Mouse (Mus musculus) right cerebral cortex, adult 18-20 months (tissue): ENCODE measurements at regions not wholly inside any gene's neighbourhood (a gene's known extent, or its start where the extent isn't known, plus 50 kb on each side); places are given as distances from the start of the nearest gene placed in this dataset.
A peak's percentile ranks its signal among the peaks of the same experiment; 100 is the strongest.
"Not testable (repeated sequence)": the region's sequence is repeated elsewhere in the genome, so short reads cannot be mapped to it uniquely, and the experiment has no call there.

Source experiments
- DNase-seq: peaks from one replicate; pipeline ENCODE4 v3.0.0; 2022; ENCODE audit warnings: mixed read lengths

DNA sequence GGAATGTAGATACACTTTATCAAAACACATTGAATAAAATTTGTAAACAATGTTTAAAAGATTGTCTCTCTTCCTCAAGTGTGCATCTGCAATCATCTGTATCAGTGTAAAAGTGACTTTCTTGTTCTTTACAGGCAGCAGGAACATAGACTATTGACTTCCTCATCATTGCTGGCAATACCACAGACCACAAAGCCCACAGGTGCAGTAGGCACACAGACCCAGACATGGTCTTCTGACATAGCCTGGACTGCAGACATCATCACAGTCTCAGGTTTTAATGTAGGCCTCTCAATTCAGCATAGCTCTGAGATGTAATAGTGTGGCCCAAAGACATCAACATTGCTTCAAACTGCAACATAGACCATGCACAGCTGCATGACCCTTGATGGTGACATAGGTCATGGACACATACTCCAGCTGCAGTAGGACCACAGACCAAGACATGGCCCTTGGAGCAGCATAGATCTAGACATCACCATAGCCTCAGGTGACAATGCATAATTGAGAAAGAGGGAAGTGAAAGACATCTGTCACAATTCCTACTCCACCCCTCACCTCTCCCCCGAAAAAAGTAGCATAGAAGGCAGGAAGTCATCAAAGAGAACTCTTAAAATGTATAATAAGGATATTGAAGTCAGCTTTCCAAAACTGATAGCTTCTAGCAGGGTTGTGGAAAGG is 74.1 kb upstream of the Speer2 start:
- no peak for DNase-seq

DNA sequence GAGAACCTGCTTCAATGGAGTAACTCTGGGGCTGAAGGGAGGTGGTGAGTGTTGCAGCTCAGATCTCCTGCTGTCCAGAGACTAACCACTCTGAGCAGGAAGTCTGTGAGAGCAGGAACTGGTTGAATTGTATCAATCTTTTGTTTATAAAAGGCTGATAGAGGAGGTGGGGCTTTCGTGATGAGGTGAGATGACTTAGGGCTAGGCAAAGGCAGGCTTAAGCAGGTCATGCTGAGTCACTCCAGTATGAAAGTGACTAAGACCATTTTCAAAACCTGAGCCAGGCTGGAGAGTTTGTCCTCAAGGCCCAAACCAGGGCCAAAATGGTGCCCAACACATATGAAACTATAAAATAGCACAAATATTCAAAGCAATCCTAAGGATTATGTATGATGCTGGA is 80.1 kb upstream of the Speer2 start:
- DNase-seq = no peak

- DNase-seq = no peak
Measured at GRCm38 (mm10) chr16:69948783-69949182, 85.2 kb upstream of the Speer2 start.

- no peak for DNase-seq
Measured at GRCm38 (mm10) chr16:69949339-69949738, 85.8 kb upstream of the Speer2 start.

DNA sequence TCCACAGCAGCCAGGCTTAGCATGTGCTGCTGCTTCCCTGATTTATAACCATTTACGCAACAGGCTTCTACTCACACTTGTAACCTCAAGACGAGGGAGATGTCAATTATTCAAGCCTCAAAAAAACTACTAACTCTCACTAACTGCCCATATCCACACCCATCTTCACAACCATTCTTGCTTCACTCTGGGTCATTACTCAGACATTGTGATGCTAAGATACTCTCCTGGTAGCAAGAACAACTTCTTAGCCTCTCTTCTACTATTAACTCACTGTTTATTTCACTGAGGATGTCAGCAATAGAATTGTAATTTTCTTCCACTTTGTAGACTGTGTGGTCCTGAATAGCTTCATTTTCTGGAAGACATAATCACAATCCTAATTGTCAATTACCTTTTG is 88.0 kb upstream of the Speer2 start:
- no peak for DNase-seq

- not testable (repeated sequence) for DNase-seq
Measured at GRCm38 (mm10) chr16:69966561-69966960, 103.0 kb upstream of the Speer2 start.

DNA sequence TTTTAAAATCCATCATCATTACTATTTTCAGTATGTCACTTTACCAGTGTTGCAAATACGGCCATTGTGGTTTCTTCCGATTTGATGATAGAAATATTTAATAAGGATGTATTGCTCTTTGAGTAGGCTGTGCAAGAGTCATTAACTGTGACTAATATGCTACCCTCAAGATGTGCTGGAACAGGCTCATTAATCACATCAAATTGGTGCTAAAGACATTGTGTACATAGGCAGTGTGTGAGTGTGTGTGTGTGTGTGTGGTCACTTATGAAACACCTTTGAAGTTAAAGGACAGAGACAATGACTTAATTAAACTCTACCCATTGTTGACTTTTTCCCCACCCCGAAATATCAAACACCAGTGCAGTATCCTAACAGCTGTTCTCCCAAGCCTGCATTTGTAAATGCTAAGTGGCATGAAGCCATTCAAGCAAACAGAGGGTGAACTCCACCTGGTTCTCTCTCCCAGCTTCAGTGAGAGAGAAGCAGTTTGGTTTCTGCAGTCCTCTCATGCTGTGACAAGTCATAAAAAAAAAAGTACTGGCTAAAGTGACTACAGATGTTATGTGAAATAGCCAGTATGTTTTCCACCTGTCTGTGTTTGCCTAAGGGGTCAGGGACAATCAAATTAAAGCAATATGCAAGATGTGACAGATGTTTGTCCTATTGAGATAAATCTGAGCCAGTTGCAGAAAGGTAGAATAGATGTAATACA is 116.4 kb upstream of the Speer2 start:
- no peak for DNase-seq

GRCm38 (mm10) chr16:69984320-69984719 is 120.8 kb upstream of the Speer2 start:
- DNase-seq = no peak

- DNase-seq = no peak
Measured at GRCm38 (mm10) chr16:69991907-69992470, 128.4 kb upstream of the Speer2 start.

DNA sequence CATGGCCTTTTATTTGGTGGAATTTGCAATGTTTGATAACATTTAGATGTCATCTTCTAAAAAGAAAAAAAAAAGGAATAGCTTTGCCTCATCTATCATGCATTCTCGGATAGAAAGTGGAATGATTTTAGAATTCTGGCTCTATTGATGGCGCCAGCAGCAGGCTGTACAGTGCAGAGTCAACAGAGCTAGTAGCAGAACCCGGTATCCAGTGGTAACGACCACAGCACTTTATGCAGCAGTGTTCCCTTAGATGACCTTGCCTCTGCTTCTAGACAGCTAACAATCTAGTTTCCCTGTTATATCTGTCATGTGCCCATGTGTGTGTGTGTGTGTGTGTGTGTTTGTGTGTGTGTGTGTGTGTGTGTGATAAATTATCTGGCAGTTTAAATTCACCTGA is 129.2 kb upstream of the Speer2 start:
- no peak for DNase-seq

GRCm38 (mm10) chr16:70006863-70007262 is 143.3 kb upstream of the Speer2 start:
- DNase-seq = no peak

GRCm38 (mm10) chr16:70016980-70017379 is 153.4 kb upstream of the Speer2 start:
- DNase-seq = no peak

DNA sequence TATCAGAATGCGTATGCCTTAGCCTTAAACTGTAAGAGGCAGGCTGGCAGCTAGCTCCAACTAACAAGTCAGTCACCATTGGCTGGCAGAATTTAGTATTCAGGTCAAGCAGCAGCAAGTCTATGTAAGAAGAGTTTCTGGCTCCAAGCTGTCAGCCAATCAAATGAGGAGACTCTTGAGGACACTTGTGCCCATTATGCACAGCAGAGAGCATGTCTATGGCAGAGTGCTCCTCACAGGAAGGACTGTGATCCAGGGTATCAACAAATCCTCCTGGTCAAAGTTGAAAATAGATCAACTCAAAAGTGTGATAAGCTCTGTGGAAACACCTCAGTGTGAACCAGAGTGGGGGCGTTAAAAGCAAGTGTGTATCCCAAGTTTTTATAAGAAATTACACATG is 156.0 kb upstream of the Speer2 start:
- no peak for DNase-seq

DNA sequence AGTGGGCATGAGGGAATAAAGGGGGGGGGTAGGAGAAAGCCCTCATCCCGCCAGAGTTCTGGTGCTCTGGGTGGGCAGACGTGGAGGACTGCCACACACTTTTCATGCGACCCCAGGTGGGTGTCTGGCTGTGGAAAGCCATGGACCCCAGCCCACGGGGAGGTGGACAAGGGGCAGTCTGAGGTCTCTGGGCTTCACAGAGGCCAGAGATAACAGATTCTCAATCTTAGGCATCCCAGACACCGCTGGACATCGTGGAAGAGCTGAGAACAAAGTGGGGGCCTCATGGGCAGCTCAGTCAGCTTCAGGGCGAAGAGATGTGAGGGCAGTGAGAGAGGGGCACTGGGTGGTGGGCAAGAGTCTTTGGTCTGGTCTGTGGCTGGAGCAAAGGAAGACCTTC is 157.9 kb upstream of the Speer2 start:
- DNase-seq = no peak

DNA sequence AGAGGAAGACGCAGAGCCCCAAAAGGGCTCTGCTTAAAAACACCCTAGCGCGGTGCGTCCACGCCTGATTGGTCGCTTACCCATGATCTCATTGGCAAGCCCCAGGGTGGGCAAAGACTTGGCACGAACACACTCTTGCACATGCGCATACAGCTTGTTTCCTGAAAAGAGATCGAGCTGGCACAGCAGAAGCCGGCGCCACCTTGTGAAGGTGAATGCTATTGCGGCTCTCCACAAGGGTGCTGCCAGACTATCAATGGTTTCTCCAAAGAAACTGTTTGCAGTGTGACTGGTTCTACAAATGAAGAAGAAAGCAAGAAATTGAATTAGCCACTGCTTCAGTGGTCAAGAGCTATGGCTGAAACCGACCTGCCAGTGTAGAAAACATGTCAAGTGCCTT is 165.1 kb upstream of the Speer2 start:
- DNase-seq = peak; percentile 1

GRCm38 (mm10) chr16:70045547-70045946 is 182.0 kb upstream of the Speer2 start:
- no peak for DNase-seq

DNA sequence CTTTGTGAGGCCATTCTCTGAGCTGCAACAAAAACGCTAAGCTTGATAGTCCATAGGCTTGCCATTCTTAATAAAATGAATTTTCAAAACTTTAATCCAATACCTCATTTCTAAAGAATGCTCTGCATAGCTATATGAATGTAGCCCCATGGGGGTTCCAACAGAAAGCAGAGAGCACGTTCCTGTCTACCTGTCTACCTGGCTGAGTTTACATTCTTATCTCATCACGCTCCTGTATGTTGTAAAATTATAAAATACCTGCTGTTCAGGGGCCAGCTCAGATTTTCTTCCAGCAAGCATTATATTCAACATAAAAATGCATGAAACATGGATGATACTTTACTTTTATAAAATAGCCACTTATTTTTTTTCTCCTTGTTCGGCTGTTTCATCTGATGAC is 182.5 kb upstream of the Speer2 start:
- DNase-seq = no peak

- DNase-seq = no peak
Measured at GRCm38 (mm10) chr16:70049850-70050249, 186.3 kb upstream of the Speer2 start.

GRCm38 (mm10) chr16:70071471-70071870 is 207.9 kb upstream of the Speer2 start:
- no peak for DNase-seq

DNA sequence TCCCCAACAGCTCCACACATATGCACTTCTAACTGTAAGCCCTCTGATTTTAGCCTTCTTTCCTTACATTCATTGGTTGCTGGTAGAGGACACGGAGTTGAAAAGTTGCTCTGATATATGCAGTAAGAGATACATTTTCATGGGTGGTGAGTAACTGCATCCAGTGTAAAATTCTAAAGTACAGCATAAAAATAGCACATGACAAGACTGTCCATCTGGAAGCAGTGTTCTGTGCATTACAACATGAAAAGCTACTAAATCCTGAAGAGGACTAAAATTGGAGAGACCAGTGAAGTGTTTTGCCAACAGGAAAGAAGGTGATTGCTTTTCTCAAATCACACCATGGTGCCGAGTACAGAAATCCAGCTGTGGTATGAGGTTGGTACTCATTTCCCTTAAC is 210.2 kb upstream of the Speer2 start:
- peak; percentile 20 for DNase-seq

- DNase-seq = peak; percentile 5
Measured at GRCm38 (mm10) chr16:70079497-70079896, 216.0 kb upstream of the Speer2 start.

DNA sequence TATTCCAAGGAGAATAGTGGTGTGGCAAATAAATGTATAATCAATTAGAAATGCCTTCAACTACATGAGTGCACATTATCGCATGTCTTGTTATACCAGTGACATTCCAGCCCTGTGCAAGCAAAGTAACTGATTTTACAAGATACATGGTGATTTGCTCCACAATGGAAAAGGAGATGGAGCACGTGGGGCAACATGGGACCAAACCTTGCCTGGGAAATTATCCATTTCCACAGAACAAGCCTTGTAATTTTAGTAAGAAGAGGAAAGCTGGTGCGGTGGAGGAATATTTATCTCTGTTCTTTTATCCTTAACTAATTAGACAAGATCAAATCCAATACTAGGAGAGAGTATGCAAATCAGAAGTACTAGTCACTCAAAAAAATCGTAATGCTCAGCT is 222.5 kb upstream of the Gbe1 start:
- no peak for DNase-seq

DNA sequence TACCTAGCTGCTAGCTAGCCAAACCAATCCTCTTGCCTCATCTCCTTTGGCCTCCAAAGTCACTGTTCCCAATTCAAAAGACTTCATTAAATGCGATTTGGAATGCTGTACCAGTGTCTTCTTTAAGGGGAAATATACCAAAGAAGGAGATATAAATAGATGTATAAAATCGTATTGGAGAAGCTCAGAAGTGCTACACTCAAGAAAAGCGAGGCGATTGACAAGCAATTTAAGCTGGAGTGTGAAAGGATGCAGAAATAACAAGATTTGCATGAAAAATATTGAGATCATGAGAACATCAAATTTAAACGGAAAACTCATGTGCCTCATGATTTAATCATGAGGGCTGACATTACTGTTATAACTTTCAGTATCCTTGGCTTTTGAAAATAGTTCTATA is 221.8 kb upstream of the Gbe1 start:
- DNase-seq = no peak

DNA sequence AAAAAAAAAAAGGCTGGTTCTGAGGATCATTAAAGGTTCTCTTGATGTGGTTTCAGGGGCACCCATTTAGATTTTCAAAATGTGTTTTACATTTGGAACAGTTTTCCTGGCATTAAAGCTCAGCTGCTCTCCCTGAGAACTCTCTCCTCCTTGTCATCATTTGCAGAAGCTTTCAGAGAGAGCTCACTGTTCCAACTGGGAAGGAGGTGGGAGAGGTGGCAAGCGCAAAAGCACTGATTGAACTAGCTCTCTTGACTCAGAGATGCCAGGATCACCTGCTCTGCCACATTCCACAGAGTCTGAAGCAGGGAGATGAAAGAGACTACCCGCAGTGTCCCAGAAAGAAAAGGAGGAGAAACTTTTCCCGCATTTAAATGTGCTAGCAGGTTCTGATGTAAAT is 220.5 kb upstream of the Gbe1 start:
- peak; percentile 77 for DNase-seq
